Mouse (Mus musculus) forebrain, postnatal 0 days (tissue): Measurements from ENCODE around the gene Clec3a. TPM values are rescaled to one million over a fixed set of nuclear protein-coding genes. Genes with fewer than 3 reads are reported as not detected.

ENCODE experiments used
- ATAC-seq: fragments of 200-750 bp; cut with Nextera tagmentation; 2 replicates; pipeline ENCODE4 v1.8.0; 2017; ENCODE audit warnings: mild to moderate bottlenecking, moderate library complexity
- DNase-seq: peaks from one replicate; pipeline ENCODE4 v3.0.0-alpha.2; 2015
- H3K27ac ChIP-seq: fragments of 300-500 bp; sonication (generic); 2 replicates; pipeline ENCODE4 v1.5.1; 2014; ENCODE audit warnings: low read depth, mild to moderate bottlenecking, antibody characterized with exemption, low read length, moderate library complexity, mixed read lengths
- H3K27me3 ChIP-seq: fragments of 300-500 bp; sonication (generic); 2 replicates; pipeline ENCODE4 v1.6.1; 2014; ENCODE audit warnings: mild to moderate bottlenecking, low read length, mixed read lengths; ENCODE audit not compliant: insufficient read depth
- H3K36me3 ChIP-seq: fragments of 300-500 bp; sonication (generic); 2 replicates; pipeline ENCODE4 v1.6.1; 2014; ENCODE audit warnings: mild to moderate bottlenecking, moderate library complexity; ENCODE audit not compliant: insufficient read depth
- H3K4me1 ChIP-seq: fragments of 300-500 bp; sonication (generic); 2 replicates; pipeline ENCODE4 v1.6.1; 2014; ENCODE audit warnings: antibody characterized with exemption; ENCODE audit not compliant: insufficient read depth
- H3K4me2 ChIP-seq: fragments of 300-500 bp; sonication (generic); 2 replicates; pipeline ENCODE4 v1.6.1; 2014; ENCODE audit warnings: low read depth, mild to moderate bottlenecking, moderate library complexity
- H3K4me3 ChIP-seq: fragments of 300-500 bp; sonication (generic); 2 replicates; pipeline ENCODE4 v1.5.1; 2014; ENCODE audit warnings: low read depth, low read length, mixed read lengths
- H3K9ac ChIP-seq: fragments of 300-500 bp; sonication (generic); 2 replicates; pipeline ENCODE4 v1.6.1; 2014; ENCODE audit warnings: mild to moderate bottlenecking
- H3K9me3 ChIP-seq: fragments of 300-500 bp; sonication (generic); 2 replicates; pipeline ENCODE4 v1.6.1; 2016; ENCODE audit warnings: low read length
- CTCF ChIP-seq: sonication (generic); IDR thresholded peaks from 2 replicates; pipeline ENCODE4 v1.5.1; 2016; ENCODE audit warnings: antibody characterized with exemption, control low read depth, low read depth
- WGBS: fragments of 180-500 bp; shearing (Covaris S2); extraction: QIAGEN DNeasy Blood & Tissue Kit; methylation state at CpG from one replicate; pipeline ENCODE4 v1.1.7; 2014; 5-methylcytosine and 5-hydroxymethylcytosine counted together
- polyA plus RNA-seq: library from polyadenylated mRNA; unstranded; fragments of >200 nt; fragmentation: Nextera tagmentation; extraction: Ambion mirVana; gene quantifications from 2 replicates; pipeline ENCODE4 v1.2.1, GENCODE M21; 2015
- total RNA-seq: library from RNA; depleted of rRNA; stranded (reverse); fragments of >200 nt; gene quantifications from 2 replicates; pipeline ENCODE4 v1.2.3, GENCODE M21; 2014; rRNA removed

Gene Clec3a
- total and polyA plus RNA-seq, 2 experiments from 2014 or later = 1.5 TPM; not detected in 1

DNA sequence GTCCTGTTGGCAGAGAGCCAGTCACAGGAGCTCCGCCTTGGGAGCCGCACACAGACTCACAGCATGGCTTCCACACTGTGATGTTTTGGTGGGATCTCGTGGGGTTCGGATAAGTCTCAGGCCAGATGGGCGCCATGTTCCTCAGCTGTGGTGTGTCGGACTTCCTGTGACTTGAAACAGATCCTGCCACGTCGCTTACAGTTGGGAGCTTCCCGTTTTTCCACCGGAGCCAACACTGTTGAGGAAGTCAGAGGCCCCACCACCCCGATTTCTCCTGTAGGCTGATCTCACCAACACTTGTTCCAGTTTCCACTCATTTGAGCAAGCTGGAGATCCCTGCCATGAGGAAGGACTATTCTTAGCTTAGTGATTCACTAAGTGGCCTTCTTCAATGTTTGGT lies 55.7 kb downstream of the Clec3a start:
- H3K27me3 ChIP-seq = no peaks in the 10 kb centered on the region
- no peak overlapping the region for H3K27ac ChIP-seq
- no peak for DNase-seq
- no peak for ATAC-seq
- H3K9me3 ChIP-seq = no peaks in the 10 kb centered on the region
- no peaks in the 10 kb centered on the region for H3K4me1 ChIP-seq
- no peak overlapping the region for H3K9ac ChIP-seq
- no peaks in the 10 kb centered on the region for H3K36me3 ChIP-seq
- 81% methylated on average over 11 of the region's 11 CpGs for WGBS
- TF ChIP-seq CTCF = no peak
- H3K4me2 ChIP-seq = no peak overlapping the region
- H3K4me3 ChIP-seq = no peak overlapping the region

Other genes starting within 250 kb of the Clec3a start
- 119 and 156 TPM in 2 replicates for gene Vat1l, start 212.5 kb upstream of the Clec3a start, total RNA-seq
- 25.3 and 42.1 TPM in 2 replicates for gene Vat1l, start 212.5 kb upstream of the Clec3a start, polyA plus RNA-seq
- 10.7 and 17.3 TPM in 2 replicates for gene Wwox, start 21.6 kb downstream of the Clec3a start, total RNA-seq
- 11.9 and 13.2 TPM in 2 replicates for gene Wwox, start 21.6 kb downstream of the Clec3a start, polyA plus RNA-seq